Mouse (Mus musculus) kidney, embryonic 14.5 days (tissue): ENCODE results near the gene Plcg2. TPM values are rescaled to one million over a fixed set of nuclear protein-coding genes. Genes with fewer than 3 reads are reported as not detected.

Experiments
- ATAC-seq: fragments of 200-750 bp; cut with Nextera tagmentation; 2 replicates; pipeline ENCODE4 v1.8.0; 2017; ENCODE audit warnings: moderate number of reproducible peaks, mild to moderate bottlenecking, moderate TSS enrichment, moderate library complexity; ENCODE audit not compliant: low FRiP score, low TSS enrichment
- H3K27ac ChIP-seq: fragments of 300-500 bp; sonication (generic); 2 replicates; pipeline ENCODE4 v1.5.1; 2014; ENCODE audit warnings: low read depth, mild to moderate bottlenecking, low read length, moderate library complexity, mixed read lengths
- H3K27me3 ChIP-seq: fragments of 300-500 bp; sonication (generic); 2 replicates; pipeline ENCODE4 v1.6.1; 2014; ENCODE audit warnings: mild to moderate bottlenecking, low read length; ENCODE audit not compliant: control insufficient read depth, insufficient read depth
- H3K36me3 ChIP-seq: fragments of 300-500 bp; sonication (generic); 2 replicates; pipeline ENCODE4 v1.6.1; 2014; ENCODE audit warnings: low read length, mixed read lengths; ENCODE audit not compliant: control insufficient read depth, insufficient read depth
- H3K4me1 ChIP-seq: fragments of 300-500 bp; sonication (generic); 2 replicates; pipeline ENCODE4 v1.6.1; 2014; ENCODE audit warnings: low read length, mixed read lengths; ENCODE audit not compliant: control insufficient read depth, insufficient read depth
- H3K4me2 ChIP-seq: fragments of 300-500 bp; sonication (generic); replicated peaks from 2 replicates; pipeline ENCODE4 v1.6.1; 2014; ENCODE audit warnings: low read depth, mild to moderate bottlenecking, low read length
- H3K4me3 ChIP-seq: fragments of 300-500 bp; sonication (generic); 2 replicates; pipeline ENCODE4 v1.5.1; 2014; ENCODE audit warnings: mild to moderate bottlenecking, low read length
- H3K9ac ChIP-seq: fragments of 300-500 bp; sonication (generic); 2 replicates; pipeline ENCODE4 v1.6.1; 2014; ENCODE audit warnings: low read depth, mild to moderate bottlenecking, low read length, moderate library complexity
- H3K9me3 ChIP-seq: fragments of 300-500 bp; sonication (generic); 2 replicates; pipeline ENCODE4 v1.6.1; 2016; ENCODE audit warnings: low read length; ENCODE audit not compliant: control insufficient read depth
- WGBS: fragments of 180-500 bp; shearing (Covaris S2); extraction: QIAGEN DNeasy Blood & Tissue Kit; methylation state at CpG from one replicate; pipeline ENCODE4 v1.1.7; 2014; 5-methylcytosine and 5-hydroxymethylcytosine counted together
- polyA plus RNA-seq: library from polyadenylated mRNA; unstranded; fragments of >200 nt; fragmentation: Nextera tagmentation; extraction: Ambion mirVana; gene quantifications from 2 replicates; pipeline ENCODE4 v1.2.1, GENCODE M21; 2014

Plcg2 gene
- polyA plus RNA-seq, 1 experiment from 2014 or later = 5.0 TPM

DNA sequence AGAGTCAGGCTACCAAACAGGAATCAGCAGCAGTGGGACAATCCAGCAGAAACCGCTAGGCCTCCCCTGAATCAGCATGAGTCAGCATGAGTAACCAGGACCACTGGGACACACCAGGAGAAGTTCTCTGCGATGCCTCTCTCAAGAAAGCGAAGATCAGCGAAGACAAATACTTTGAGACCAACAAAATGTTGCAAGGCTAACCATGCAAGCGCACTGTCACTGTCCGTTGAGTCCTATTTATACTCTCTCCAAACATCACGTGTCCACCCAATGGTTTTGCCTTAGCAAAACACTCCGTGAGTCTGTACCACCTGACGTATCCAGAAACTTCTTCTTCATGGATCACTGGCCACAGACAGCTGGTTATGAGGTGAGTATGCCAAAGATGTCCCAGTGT, 18.1 kb upstream of the Plcg2 start:
- no peak overlapping the region for H3K4me2 ChIP-seq
- WGBS = 90% methylated on average over 9 of the region's 9 CpGs

DNA sequence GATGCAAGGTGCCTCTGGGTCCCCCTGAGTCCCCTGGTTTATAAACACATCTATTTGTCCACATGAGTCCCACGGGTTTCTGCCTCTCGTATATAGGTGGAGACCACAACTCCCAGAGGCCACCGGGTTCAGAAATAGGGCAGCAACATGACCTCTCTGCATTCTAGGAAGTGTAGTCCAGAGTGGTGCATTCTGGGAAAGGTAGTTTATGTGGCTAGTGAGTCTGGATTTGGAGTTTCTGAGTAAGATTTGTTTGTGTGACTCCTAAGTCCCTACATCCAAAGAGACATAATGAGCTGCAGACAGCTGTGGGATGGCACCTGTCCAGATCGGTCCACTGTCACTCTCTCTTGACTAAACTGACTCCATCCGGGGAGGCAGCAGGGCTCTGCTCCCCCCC, 17.6 kb upstream of the Plcg2 start:
- no peak overlapping the region for H3K4me2 ChIP-seq
- ATAC-seq = no peak
- no peak overlapping the region for H3K4me3 ChIP-seq
- H3K27ac ChIP-seq = no peak overlapping the region
- H3K4me1 ChIP-seq = no peaks in the 10 kb centered on the region
- peaks cover 3% of the 10 kb centered on the region; the same call in 1 of the 2 replicates for H3K9me3 ChIP-seq
- no peaks in the 10 kb centered on the region for H3K27me3 ChIP-seq
- WGBS = 69% methylated on average over 5 of the region's 5 CpGs
- H3K9ac ChIP-seq = no peak overlapping the region
- H3K36me3 ChIP-seq = no peaks in the 10 kb centered on the region

More for the DNA sequence above, 18.1 kb upstream of the Plcg2 start:
- no peak overlapping the region for H3K4me3 ChIP-seq
- no peak overlapping the region for H3K9ac ChIP-seq
- H3K36me3 ChIP-seq = no peaks in the 10 kb centered on the region
- peaks cover 3% of the 10 kb centered on the region; the same call in 1 of the 2 replicates for H3K9me3 ChIP-seq
- H3K27me3 ChIP-seq = no peaks in the 10 kb centered on the region
- no peaks in the 10 kb centered on the region for H3K4me1 ChIP-seq
- no peak overlapping the region for H3K27ac ChIP-seq
- ATAC-seq = no peak

DNA sequence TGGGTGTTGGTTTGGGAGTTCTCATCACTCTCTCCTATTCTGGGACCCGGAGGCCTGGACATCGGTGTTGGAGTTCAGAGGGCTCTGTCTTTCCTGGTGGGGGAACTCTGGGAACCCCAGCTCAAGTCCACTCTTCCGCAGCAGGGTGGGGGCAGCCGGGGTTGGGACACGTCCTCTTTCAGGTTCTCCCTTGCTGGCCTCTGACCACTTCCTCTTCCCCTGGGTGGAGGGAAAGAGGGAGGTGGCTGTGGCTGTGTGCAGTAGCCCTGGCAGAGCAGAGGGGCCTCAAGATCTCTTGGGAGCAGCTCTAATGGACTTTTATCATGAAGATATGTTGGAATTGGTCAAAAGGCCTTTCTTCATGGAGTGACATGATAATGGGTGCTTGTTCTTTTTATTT, 16.3 kb upstream of the Plcg2 start:
- ATAC-seq = no peak
- WGBS = 76% methylated on average over 5 of the region's 5 CpGs
- H3K9me3 ChIP-seq = peaks cover 3% of the 10 kb centered on the region; the same call in 1 of the 2 replicates
- H3K4me3 ChIP-seq = no peak overlapping the region
- no peaks in the 10 kb centered on the region for H3K4me1 ChIP-seq
- no peak overlapping the region for H3K4me2 ChIP-seq
- H3K36me3 ChIP-seq = no peaks in the 10 kb centered on the region
- no peak overlapping the region for H3K9ac ChIP-seq
- H3K27me3 ChIP-seq = no peaks in the 10 kb centered on the region
- H3K27ac ChIP-seq = no peak overlapping the region

DNA sequence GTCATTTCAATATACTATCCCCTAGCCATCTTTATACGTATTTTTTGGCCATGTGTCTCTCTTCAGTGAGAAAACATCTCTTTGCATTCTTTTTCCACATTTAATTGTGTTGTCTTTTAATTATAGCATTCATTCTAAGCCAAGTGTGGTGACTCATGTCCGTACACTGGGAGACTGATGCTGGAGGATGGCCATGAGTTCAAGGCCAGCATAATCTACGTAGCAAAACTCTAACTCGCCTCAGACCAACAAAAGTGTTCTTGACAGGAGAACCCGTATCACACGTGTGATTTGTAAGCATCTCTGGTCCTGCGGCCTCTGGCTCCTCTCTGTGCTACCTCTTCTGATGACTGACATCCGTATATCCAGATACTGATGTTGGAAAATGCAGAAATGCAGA, 13.4 kb upstream of the Plcg2 start:
- no peak overlapping the region for H3K27ac ChIP-seq
- no peak overlapping the region for H3K4me2 ChIP-seq
- H3K36me3 ChIP-seq = no peaks in the 10 kb centered on the region
- no peaks in the 10 kb centered on the region for H3K4me1 ChIP-seq
- peaks cover 3% of the 10 kb centered on the region; the same call in 1 of the 2 replicates for H3K9me3 ChIP-seq
- H3K4me3 ChIP-seq = no peak overlapping the region
- H3K27me3 ChIP-seq = no peaks in the 10 kb centered on the region
- no peak for ATAC-seq
- H3K9ac ChIP-seq = no peak overlapping the region
- WGBS = 90% methylated on average over 8 of the region's 8 CpGs

DNA sequence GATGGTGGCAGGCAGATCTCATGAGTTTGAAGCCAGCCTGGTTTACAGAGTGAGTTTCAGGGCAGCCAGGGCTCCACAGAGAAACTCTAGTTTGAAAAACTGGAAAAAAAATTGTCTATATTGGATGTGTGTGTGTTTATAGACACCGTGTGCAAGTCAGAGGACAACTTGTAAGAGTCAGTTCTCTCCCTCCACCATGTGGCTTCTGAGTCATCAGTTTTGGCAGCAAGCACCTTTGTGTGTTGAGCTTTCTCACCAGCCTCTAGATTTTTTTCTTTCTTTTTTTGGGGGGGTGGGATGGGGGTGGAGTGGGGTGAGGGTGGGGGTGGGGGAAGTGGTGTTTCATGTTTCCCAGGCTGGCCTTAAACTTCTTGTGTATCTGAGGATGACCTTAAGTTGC, 12.8 kb upstream of the Plcg2 start:
- no peaks in the 10 kb centered on the region for H3K27me3 ChIP-seq
- no peak overlapping the region for H3K9ac ChIP-seq
- H3K27ac ChIP-seq = no peak overlapping the region
- H3K4me1 ChIP-seq = no peaks in the 10 kb centered on the region
- no peaks in the 10 kb centered on the region for H3K36me3 ChIP-seq
- no peaks in the 10 kb centered on the region for H3K9me3 ChIP-seq
- ATAC-seq = no peak
- 82% methylated on average over 1 of the region's 1 CpGs for WGBS
- no peak overlapping the region for H3K4me2 ChIP-seq
- H3K4me3 ChIP-seq = no peak overlapping the region

DNA sequence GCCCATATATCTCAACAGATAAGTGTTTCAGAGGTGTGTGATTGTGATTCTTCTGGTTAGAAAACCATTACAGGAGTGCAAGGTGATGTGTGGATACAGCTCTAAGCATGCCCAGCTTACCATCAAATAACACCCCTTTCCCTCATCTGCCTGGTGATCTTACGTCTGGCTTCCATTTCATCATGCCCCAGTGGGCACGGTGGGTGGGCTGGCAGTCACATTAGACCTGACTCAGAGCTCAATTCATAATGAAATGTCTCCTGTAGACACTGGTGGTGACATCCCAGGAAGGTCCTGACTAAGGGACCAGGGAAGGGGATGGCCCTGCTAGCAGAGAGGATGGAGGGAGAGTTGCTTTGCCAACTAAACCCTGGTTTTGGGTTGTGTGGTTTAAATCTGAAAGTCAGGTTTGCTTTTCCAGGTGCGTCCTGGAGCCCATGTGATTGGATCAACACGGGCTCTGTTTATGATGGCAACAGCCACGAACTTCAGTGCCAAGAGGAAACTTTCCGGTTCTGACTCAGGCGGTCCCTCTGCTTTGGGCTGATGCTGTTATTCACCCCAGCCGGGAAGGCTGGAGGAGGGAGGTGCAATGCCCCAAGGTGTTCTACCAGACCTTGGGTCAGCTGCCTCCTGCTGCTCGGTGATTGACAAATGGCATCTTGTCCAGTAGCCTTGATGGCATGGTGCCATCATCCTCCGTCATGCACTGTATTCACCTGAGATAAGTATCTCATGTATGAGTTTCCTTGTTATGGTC, 9.7 kb upstream of the Plcg2 start:
- Histone ChIP-seq H3K4me2 (no peak overlapping the region), H3K9me3 (no peaks in the 10 kb centered on the region), H3K4me3 (no peak overlapping the region), H3K4me1 (no peaks in the 10 kb centered on the region), H3K36me3 (no peaks in the 10 kb centered on the region), H3K27me3 (no peaks in the 10 kb centered on the region), H3K27ac (no peak overlapping the region), H3K9ac (no peak overlapping the region)
- WGBS = 76% methylated on average over 10 of the region's 10 CpGs
- no peak for ATAC-seq

DNA sequence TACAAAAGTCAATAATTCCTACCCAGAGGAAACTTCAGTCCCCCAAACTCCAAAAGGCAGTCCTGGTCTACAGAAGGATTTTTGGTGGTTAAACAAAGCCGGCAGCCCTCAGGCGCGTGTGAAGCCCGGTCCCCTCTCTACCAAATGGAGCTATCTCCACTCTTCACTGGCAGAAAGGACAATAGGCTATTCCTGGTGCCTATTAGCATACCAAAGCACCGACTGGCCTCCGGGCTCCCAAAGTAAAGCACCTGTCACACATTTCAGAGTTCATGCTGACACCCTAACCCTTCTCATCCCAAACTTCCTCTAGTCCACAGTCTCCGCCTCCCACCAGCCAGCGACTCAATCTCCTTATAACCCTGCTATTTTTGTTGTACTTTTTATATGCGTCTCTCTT, 4.5 kb upstream of the Plcg2 start:
- H3K4me1 ChIP-seq = no peaks in the 10 kb centered on the region
- WGBS = 21% methylated on average over 9 of the region's 9 CpGs
- ATAC-seq = no peak

DNA sequence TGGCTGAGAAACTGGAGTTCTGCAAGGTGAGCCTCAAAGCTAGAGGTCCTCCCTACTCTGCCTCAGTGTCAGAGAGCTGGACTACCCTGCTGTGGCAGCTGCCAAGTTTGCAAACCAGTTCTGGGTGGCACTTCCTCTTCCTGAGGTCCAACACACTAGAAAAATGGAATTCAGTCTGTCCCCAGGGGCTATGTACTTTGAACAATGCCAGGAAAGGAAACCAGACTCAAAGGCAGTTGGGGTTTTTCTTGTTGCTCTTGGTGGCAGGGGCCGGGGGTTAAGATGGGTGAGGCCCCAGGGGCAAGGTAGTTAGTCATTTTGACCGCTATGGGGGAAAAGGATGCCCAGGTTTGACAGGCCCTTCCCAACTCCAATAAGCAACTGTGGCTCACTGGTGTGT, 3.2 kb upstream of the Plcg2 start:
- WGBS = 67% methylated on average over 2 of the region's 2 CpGs
- no peak for ATAC-seq
- Histone ChIP-seq H3K36me3 (no peaks in the 10 kb centered on the region), H3K4me3 (no peak overlapping the region), H3K27ac (no peak overlapping the region), H3K4me2 (no peak overlapping the region), H3K4me1 (no peaks in the 10 kb centered on the region), H3K9ac (no peak overlapping the region), H3K27me3 (peaks cover 17% of the 10 kb centered on the region), H3K9me3 (no peaks in the 10 kb centered on the region)

More for the DNA sequence above, 4.5 kb upstream of the Plcg2 start:
- Histone ChIP-seq H3K9ac (no peak overlapping the region), H3K4me2 (no peak overlapping the region), H3K9me3 (no peaks in the 10 kb centered on the region), H3K4me3 (no peak overlapping the region), H3K27ac (no peak overlapping the region), H3K36me3 (no peaks in the 10 kb centered on the region), H3K27me3 (peaks cover 8% of the 10 kb centered on the region; the same call in 1 of the 2 replicates)

DNA sequence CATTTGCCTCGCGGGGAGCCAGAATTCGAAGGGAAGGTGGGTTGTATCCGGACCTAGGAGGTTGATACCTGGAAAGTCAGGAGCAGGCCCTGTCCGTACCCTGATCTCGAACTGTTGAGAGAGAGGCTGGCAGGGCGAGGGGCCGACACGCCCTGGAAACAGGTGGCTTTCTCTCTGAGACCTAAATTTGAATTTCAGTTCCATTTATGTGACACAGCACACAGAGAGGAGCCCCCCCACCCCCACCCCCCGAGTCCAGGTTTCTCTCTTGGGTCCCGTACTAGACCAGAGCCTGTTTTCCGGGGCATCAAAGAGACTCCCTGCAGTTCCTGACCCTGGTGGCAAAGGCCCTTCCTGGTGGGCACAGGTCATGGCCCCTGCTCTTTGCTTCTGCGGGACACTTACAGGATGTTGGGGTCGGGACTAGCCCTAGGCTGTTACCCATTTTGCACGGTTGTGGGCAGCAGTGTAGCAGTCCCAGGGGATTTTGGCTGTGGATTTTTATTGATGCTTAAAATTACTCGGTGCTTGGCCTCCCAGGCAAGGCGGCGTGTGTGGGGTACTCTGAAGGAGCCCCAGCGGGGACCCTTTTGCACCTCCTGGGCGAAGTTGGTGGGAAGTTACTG, 937 bp downstream of the Plcg2 start:
- H3K27ac ChIP-seq = no peak overlapping the region
- H3K36me3 ChIP-seq = no peaks in the 10 kb centered on the region
- H3K4me2 ChIP-seq = peak overlapping the region; percentile 93
- no peaks in the 10 kb centered on the region for H3K4me1 ChIP-seq
- 10% methylated on average over 20 of the region's 20 CpGs for WGBS
- peak overlapping the region; percentile 57; the same call in 1 of the 2 replicates for H3K9ac ChIP-seq
- H3K9me3 ChIP-seq = no peaks in the 10 kb centered on the region
- H3K27me3 ChIP-seq = peaks cover 17% of the 10 kb centered on the region
- ATAC-seq = no peak
- peak overlapping the region; percentile 50 for H3K4me3 ChIP-seq
